Mouse (Mus musculus) erythroblast, embryonic 14.5 days (primary cell): ENCODE data around the gene Leng9.

Experiments used
- GATA1 ChIP-seq: IDR thresholded peaks from 2 replicates; pipeline ENCODE4 v1.6.1; 2012; ENCODE audit warnings: low read length, inconsistent platforms, mixed read lengths
- TAL1 ChIP-seq: IDR thresholded peaks from 3 replicates; pipeline ENCODE4 v1.6.1; 2012; ENCODE audit warnings: low read length, inconsistent platforms, mixed read lengths

- no peak for TF ChIP-seq TAL1
- TF ChIP-seq GATA1 = no peak
Measured at GRCm38 (mm10) chr7:4150059-4150541, at the start of gene Leng9.
